Mouse (Mus musculus): Measurements from ENCODE around the gene Ethe1.

DNA sequence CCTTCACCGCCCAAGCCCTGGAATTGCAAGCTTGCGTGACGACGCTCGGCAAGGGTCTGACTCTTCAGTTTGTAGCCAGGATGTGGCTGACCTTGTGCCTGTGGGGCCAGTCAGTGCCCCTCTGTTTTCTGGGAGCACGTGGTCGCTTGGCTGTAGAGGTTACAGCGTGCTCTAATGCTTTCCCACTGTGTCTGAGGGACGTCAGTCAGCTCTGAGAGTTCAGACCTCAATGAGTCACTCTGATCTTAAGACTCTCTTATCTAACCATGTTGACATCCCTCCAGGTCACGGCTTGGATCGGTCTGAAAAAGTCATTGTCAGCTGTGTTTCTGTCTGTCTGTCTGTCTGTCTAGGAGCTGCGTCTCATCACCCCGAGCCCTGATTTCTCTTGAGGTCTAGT, 27.5 kb downstream of the Ethe1 start:
- no peak for TF ChIP-seq USF1 (IDR thresholded peaks at IDR 0.05; ENCODE audit: low read depth, low read length)
- no peak for TF ChIP-seq MAFK (IDR thresholded peaks at IDR 0.05; ENCODE audit: borderline replicate concordance, low read depth, low read length)
- TF ChIP-seq CTCF (IDR thresholded peaks at IDR 0.05 in 2 of 3, conservative IDR thresholded peaks at IDR 0.05 in 1 of 3; ENCODE audit: control insufficient read depth in 1 of 3, insufficient read depth in 1 of 3, low read depth in 2 of 3, low read length in 3 of 3, poor library complexity in 1 of 3, severe bottlenecking in 1 of 3): no peak
- no peak for TF ChIP-seq TAL1 (IDR thresholded peaks at IDR 0.05; ENCODE audit: low read length)
- TF ChIP-seq POLR2A (IDR thresholded peaks at IDR 0.05; ENCODE audit: control insufficient read depth in 1 of 2, insufficient read depth in 1 of 2, low read depth in 1 of 2, low read length in 2 of 2, poor library complexity in 1 of 2): no peak
- TF ChIP-seq TCF12 (IDR thresholded peaks at IDR 0.05; ENCODE audit: low read depth, low read length): no peak
- TF ChIP-seq EP300 (IDR thresholded peaks at IDR 0.05; ENCODE audit: low read depth in 1 of 2, low read length in 2 of 2): no peak
- TF ChIP-seq SMC3 (IDR thresholded peaks at IDR 0.05; ENCODE audit: low read depth, low read length): no peak
- TF ChIP-seq JUND (IDR thresholded peaks at IDR 0.05; ENCODE audit: low read depth, low read length): no peak
- TF ChIP-seq SIN3A (IDR thresholded peaks at IDR 0.05; ENCODE audit: low read length): no peak

Measured in MEL (cell line).